Mouse (Mus musculus) kidney, embryonic 15.5 days (tissue): Measurements from ENCODE around the gene Rad23a. TPM values are rescaled to one million over a fixed set of nuclear protein-coding genes. Genes with fewer than 3 reads are reported as not detected.

ENCODE experiments used
- ATAC-seq: fragments of 200-750 bp; cut with Nextera tagmentation; replicated peaks from 2 replicates; pipeline ENCODE4 v1.8.0; 2017; ENCODE audit warnings: moderate TSS enrichment; ENCODE audit not compliant: low FRiP score
- H3K27ac ChIP-seq: fragments of 300-500 bp; sonication (generic); 2 replicates; pipeline ENCODE4 v1.5.1; 2015; ENCODE audit warnings: mild to moderate bottlenecking, inconsistent platforms
- H3K27me3 ChIP-seq: fragments of 300-500 bp; sonication (generic); 2 replicates; pipeline ENCODE4 v1.6.1; 2015; ENCODE audit warnings: inconsistent platforms
- H3K36me3 ChIP-seq: fragments of 300-500 bp; sonication (generic); 2 replicates; pipeline ENCODE4 v1.6.1; 2015; ENCODE audit warnings: inconsistent platforms
- H3K4me1 ChIP-seq: fragments of 300-500 bp; sonication (generic); 2 replicates; pipeline ENCODE4 v1.6.1; 2015; ENCODE audit warnings: inconsistent platforms
- H3K4me2 ChIP-seq: fragments of 300-500 bp; sonication (generic); 2 replicates; pipeline ENCODE4 v1.6.1; 2015; ENCODE audit warnings: moderate library complexity, mild to moderate bottlenecking, inconsistent platforms
- H3K4me3 ChIP-seq: fragments of 300-500 bp; sonication (generic); replicated peaks from 2 replicates; pipeline ENCODE4 v1.5.1; 2015; ENCODE audit warnings: mild to moderate bottlenecking, inconsistent platforms
- H3K9ac ChIP-seq: fragments of 300-500 bp; sonication (generic); 2 replicates; pipeline ENCODE4 v1.6.1; 2015; ENCODE audit warnings: mild to moderate bottlenecking, inconsistent platforms
- H3K9me3 ChIP-seq: fragments of 300-500 bp; sonication (generic); replicated peaks from 2 replicates; pipeline ENCODE4 v1.6.1; 2016; ENCODE audit warnings: inconsistent platforms
- WGBS: fragments of 180-500 bp; shearing (Covaris S2); methylation state at CpG from one replicate; pipeline ENCODE4 v1.1.7; 2015; ENCODE audit warnings: mixed read lengths; 5-methylcytosine and 5-hydroxymethylcytosine counted together
- microRNA-seq: library from miRNA; unstranded; fragments of <30 nt; microRNA quantifications from one replicate; pipeline ENCODE4, GENCODE M21; 2016
- polyA plus RNA-seq: library from polyadenylated mRNA; unstranded; fragments of >200 nt; fragmentation: Nextera tagmentation; extraction: Ambion mirVana; gene quantifications from 2 replicates; pipeline ENCODE4 v1.2.1, GENCODE M21; 2015

The Rad23a gene
- polyA plus RNA-seq, 1 experiment from 2014 or later, result 122 TPM

DNA sequence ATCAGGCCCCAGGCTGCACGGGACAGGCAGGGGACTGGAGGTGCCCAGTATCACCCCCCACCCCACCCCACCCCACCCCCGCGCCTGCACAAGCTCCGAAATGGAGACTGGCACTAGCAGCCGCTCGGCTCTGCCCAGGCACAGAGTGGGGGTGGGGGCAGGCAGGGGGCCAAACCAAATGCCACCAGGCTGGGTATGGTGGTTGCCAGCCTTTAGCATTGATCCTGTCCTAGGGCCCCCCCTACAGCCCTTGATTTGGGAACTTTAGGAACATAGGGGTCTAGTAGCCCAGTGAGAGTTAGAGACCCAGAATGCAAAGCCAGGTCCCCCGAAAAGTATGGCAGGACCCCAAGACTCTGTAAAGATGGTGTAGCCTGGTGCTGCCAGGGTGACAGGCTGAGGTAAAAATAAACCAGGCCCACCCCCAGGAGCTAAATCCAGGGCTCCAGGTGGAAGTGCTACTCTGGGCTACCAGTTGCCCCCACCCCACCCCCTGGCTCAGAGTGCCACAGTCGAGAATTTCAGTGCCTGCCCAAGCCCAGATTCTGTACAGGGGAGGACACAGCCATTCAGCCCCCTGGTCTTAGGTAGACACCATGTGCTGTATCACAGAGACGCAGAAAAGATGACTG is 50.5 kb downstream of the Rad23a start:
- no peak overlapping the region for H3K4me3 ChIP-seq
- no peak overlapping the region for H3K4me2 ChIP-seq
- no peaks in the 10 kb centered on the region for H3K36me3 ChIP-seq
- ATAC-seq, result no peak
- no peak overlapping the region for H3K27ac ChIP-seq
- peaks cover 99% of the 10 kb centered on the region for H3K27me3 ChIP-seq
- WGBS, result 79% methylated on average over 9 of the region's 9 CpGs
- no peak overlapping the region for H3K9ac ChIP-seq
- no peaks in the 10 kb centered on the region for H3K9me3 ChIP-seq
- H3K4me1 ChIP-seq, result peaks cover 40% of the 10 kb centered on the region

DNA sequence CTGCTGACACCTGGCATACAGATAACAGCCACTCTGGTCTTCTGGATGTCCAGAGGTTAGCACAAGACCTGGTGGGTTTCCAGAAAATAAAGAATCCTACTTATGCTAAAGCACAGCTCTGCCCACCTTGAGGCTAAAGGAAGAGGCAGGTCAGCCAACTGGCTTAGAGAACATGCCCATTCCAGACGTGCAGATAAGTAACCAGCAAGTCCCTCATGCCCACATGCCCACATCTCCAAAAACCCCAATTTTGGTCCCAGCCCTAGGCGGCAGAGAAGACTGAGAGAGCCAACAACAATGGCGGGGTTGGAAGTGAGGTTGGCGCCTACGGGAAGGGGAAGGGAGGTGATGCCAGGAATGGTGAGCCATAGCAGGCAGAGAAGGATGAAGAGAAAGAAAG is 51.1 kb downstream of the Rad23a start:
- H3K27ac ChIP-seq, result no peak overlapping the region
- H3K4me3 ChIP-seq, result no peak overlapping the region
- no peak for ATAC-seq
- no peaks in the 10 kb centered on the region for H3K9me3 ChIP-seq
- peaks cover 41% of the 10 kb centered on the region for H3K4me1 ChIP-seq
- WGBS, result 52% methylated on average over 5 of the region's 5 CpGs
- H3K9ac ChIP-seq, result no peak overlapping the region
- no peaks in the 10 kb centered on the region for H3K36me3 ChIP-seq
- no peak overlapping the region for H3K4me2 ChIP-seq
- H3K27me3 ChIP-seq, result peaks cover 99% of the 10 kb centered on the region

DNA sequence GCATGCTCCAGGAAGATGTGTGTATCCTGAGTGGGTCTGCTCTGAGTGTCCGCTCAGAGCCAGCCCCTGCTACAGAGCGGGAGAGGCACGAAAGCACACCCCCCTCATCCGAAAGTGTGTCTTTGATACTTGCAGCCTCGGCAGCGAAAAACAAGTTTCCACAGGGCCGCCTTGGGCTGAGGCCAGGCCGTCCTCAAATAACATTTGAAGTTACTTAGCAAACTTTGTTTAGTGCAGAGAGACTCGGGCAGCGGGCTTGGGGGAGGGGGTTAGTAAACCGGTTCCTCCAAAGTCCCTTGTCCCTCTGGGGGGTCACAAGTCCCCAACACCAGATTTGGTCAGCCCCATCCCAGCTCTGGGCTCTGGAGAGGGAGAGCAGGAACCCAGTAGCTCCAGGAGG is 51.6 kb downstream of the Rad23a start:
- 12% methylated on average over 11 of the region's 11 CpGs for WGBS
- H3K4me2 ChIP-seq, result no peak overlapping the region
- H3K27ac ChIP-seq, result no peak overlapping the region

DNA sequence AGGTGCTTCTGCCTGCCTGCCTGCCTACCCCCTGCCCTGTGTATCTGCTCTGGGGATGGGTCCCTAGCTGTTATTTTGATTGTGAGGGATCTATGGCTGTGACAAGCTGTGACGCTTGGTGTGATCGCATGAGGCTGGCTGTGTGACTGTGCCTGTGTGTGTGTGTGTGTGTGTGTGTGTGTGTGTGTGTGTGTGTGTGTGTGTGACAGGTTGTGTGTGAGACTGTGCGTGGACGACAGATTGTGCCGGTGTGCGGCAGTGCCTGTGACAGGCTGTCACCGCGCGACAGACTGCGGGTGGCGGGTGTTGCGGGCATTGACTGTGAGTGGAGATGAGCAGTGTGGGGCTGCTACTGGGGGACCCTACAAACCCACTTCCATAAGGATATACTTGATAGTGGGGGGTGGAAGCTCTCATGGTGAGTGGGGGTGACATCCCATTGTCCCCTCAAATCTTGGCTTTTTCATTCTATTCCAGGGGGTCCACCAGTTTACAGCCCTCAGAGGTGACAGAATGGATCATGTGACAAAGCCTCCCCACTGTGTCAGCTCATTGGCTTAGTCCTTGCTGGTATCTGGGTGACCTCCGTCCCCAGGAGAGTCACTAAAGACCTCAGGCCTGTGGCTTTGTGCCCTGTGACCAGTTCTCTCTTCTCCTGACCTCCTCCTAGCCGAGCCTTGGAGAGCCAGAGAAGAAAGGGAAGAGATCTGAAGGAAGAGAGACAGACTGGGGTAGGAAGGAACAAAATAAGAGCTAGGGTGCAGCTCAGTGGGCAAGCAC is 52.8 kb downstream of the Rad23a start:
- 22% methylated on average over 14 of the region's 14 CpGs for WGBS
- H3K4me2 ChIP-seq, result no peak overlapping the region
- H3K27ac ChIP-seq, result no peak overlapping the region
- H3K4me1 ChIP-seq, result peaks cover 35% of the 10 kb centered on the region
- no peak overlapping the region for H3K4me3 ChIP-seq
- ATAC-seq, result no peak
- H3K9ac ChIP-seq, result no peak overlapping the region
- H3K27me3 ChIP-seq, result peaks cover 99% of the 10 kb centered on the region
- no peaks in the 10 kb centered on the region for H3K36me3 ChIP-seq
- H3K9me3 ChIP-seq, result no peaks in the 10 kb centered on the region

More for the DNA sequence above, 51.6 kb downstream of the Rad23a start:
- no peak overlapping the region for H3K4me3 ChIP-seq
- H3K36me3 ChIP-seq, result no peaks in the 10 kb centered on the region
- H3K9me3 ChIP-seq, result no peaks in the 10 kb centered on the region
- no peak overlapping the region for H3K9ac ChIP-seq
- no peak for ATAC-seq
- H3K4me1 ChIP-seq, result peaks cover 40% of the 10 kb centered on the region
- peaks cover 99% of the 10 kb centered on the region for H3K27me3 ChIP-seq

DNA sequence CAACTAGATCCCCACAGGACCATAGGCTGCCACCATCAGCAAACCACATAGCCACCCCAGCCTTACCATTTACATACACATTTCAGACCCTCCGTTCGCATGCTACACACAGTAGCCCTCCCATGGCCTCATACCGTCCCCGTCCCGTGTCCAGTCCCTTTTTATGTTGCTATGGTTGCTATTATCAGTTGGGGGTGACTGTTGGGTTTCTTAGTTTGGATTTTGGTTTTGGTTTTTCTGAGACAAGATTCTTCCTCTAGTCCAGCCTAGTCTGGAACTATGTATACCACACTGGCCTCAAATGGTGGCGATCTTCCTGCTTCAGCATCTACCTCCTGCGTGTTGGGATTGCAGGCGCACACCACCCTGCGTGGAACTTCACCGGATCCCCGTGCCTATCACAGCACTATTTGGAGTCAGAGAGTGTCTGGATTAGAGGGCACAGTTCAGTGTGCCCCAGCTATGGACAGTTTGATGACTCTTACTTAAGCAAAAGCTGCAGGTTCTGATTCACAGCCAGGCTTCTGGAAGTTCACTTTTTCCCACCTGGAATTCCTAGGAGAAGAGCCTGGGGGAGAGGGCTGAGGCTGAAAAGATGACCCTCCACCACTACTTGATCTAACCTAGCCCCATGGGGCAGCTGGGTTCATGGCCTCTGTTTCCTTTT is 53.5 kb downstream of the Rad23a start:
- WGBS, result 10% methylated on average over 11 of the region's 11 CpGs
- peak overlapping the region; percentile 12; the same call in 1 of the 2 replicates for H3K4me3 ChIP-seq
- no peaks in the 10 kb centered on the region for H3K9me3 ChIP-seq
- peaks cover 99% of the 10 kb centered on the region for H3K27me3 ChIP-seq
- no peak for ATAC-seq
- H3K9ac ChIP-seq, result no peak overlapping the region
- H3K4me2 ChIP-seq, result peak overlapping the region; percentile 35; the same call in 1 of the 2 replicates
- no peak overlapping the region for H3K27ac ChIP-seq
- no peaks in the 10 kb centered on the region for H3K36me3 ChIP-seq
- peaks cover 35% of the 10 kb centered on the region for H3K4me1 ChIP-seq

DNA sequence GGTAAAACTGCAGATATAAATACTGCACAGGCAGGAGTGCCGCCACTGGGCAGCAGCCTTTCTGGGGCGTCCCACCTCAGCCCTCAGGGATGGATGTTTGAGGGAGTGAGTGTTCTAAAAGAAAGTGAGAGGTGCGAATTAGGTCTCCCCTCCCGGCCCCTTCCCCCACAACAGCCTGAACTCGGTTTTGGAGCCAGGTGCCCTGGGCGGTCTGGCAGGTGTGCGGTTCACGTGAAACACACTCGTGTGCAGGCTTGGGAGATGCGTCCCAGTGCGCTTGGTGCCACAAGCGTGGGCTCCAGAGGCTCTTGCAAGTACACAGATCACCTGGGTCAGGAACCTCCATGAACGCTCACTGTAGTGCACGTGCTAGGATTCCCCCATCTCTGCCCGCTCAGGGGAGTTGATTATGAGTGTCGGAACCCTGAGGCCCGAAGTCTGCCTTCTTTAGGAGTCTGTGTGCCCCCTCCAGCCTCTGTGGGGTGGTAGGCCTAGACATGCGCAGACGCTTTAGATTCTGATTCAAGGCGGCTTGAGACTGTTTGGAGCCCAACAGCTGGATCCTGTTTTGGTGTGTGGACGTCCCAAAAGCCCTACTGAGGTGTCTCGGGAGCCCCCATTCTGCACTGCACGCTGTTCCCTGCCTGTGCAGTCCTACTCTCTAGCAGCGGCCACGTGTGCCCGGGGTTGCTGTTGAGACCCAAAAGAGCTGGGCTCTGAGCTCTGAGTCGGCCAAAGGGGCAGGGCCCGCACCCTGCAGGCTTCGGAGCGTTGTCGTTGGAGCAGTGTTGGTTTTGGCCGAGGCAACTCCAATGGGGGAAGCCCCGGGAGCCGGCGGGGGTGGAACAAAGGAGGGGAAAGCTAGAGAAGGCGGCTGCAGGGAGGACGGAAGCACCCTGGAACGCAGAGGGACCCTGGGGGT is 54.4 kb downstream of the Rad23a start:
- Histone ChIP-seq H3K27ac (no peak overlapping the region), H3K4me3 (peak overlapping the region; percentile 12; the same call in 1 of the 2 replicates), H3K9me3 (no peaks in the 10 kb centered on the region), H3K27me3 (peaks cover 100% of the 10 kb centered on the region), H3K4me2 (peak overlapping the region; percentile 35), H3K9ac (no peak overlapping the region), H3K36me3 (no peaks in the 10 kb centered on the region), H3K4me1 (peaks cover 38% of the 10 kb centered on the region)
- peak; percentile 37; the same call in 1 of the 2 replicates for ATAC-seq
- WGBS, result 5% methylated on average over 38 of the region's 38 CpGs

DNA sequence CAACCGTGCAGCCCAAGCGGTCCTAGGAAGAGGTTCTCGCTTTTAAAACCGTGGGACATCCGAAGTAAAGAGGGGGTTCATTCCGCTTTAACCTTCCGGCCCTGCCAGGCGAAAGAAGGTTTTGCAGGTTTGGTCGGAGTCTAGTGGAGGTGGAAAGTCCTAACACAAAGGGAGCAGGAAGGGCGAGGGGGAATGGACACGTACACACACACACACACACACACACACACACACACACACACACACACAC is 55.0 kb downstream of the Rad23a start:
- 14% methylated on average over 11 of the region's 11 CpGs for WGBS
- Histone ChIP-seq H3K9ac (no peak overlapping the region), H3K9me3 (no peaks in the 10 kb centered on the region), H3K27me3 (peaks cover 100% of the 10 kb centered on the region), H3K4me2 (no peak overlapping the region), H3K27ac (no peak overlapping the region), H3K36me3 (no peaks in the 10 kb centered on the region), H3K4me3 (0 out of 2 replicates have a peak overlapping the region, but pooled peaks have one; percentile 5), H3K4me1 (peaks cover 36% of the 10 kb centered on the region)
- no peak for ATAC-seq

DNA sequence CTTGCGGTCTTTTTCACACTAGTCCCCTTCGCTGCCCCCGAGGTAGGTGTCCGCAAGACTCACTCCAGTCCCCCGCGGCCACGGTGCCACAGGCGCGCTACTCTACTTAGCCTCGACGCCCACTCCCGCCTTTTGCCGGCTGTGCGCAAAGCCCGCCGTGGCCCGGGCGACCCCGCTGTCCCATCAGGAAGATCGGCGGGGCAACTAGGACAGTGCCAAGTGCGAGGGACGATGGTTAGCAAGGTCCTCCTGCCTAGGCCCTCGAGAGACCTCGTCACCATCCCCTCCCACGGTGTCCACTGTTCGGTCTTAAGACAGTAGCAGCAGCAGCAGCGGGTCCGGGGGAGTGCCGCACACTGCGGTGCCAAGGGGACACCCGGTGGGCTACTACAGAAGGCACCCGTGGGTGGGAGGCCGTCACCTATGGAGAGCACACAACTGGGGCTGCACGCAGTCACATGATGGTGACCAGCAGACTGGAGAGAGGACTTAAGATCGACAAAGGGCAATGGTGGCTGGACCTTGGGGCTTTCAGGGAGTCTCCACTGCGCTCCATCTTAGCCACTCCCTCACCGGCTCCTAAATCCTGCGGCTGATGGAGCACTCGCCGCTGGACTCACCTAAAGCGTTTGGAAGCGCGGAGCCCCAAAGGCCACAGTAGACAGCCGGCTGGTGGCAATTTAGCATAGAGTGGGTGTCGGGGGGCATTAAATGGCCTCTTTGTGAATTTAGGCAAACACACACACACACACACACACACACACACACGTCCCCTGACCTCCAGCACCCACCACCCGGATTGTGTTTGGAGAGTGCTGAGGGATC is 55.6 kb downstream of the Rad23a start:
- Histone ChIP-seq H3K4me3 (peak overlapping the region; percentile 5), H3K9me3 (no peaks in the 10 kb centered on the region), H3K36me3 (no peaks in the 10 kb centered on the region), H3K9ac (no peak overlapping the region), H3K4me1 (peaks cover 40% of the 10 kb centered on the region), H3K27me3 (peaks cover 100% of the 10 kb centered on the region), H3K27ac (no peak overlapping the region), H3K4me2 (peak overlapping the region; percentile 28; the same call in 1 of the 2 replicates)
- 4% methylated on average over 48 of the region's 48 CpGs for WGBS
- no peak for ATAC-seq

Small RNAs within 50 kb of the gene (microRNA-seq; reads per million reads assigned to microRNA genes)
- 1.6 reads per million, percentile 4 among the genes with 10 or more reads in this experiment for gene Mir7069

Other genes starting within 250 kb of the Rad23a start
- 73.4 and 80.3 TPM in 2 replicates for gene Ier2, start 177.8 kb downstream of the Rad23a start, polyA plus RNA-seq
- 68.7 and 73.8 TPM in 2 replicates for gene Trmt1, start 154.4 kb downstream of the Rad23a start, polyA plus RNA-seq
- gene Nacc1, start 152.8 kb downstream of the Rad23a start, polyA plus RNA-seq, result 23.9 and 25.6 TPM in 2 replicates
- 7.6 and 7.8 TPM in 2 replicates for gene Lyl1, start 139.2 kb downstream of the Rad23a start, polyA plus RNA-seq
- 1.9 and 2.3 TPM in 2 replicates for gene G430095P16Rik, start 117.7 kb downstream of the Rad23a start, polyA plus RNA-seq
- 14.2 and 15.5 TPM in 2 replicates for gene Nfix, start 40.3 kb downstream of the Rad23a start, polyA plus RNA-seq
- gene Dand5, start 17.8 kb downstream of the Rad23a start, polyA plus RNA-seq, result 6.3 and 7.0 TPM in 2 replicates
- 52.6 and 53.0 TPM in 2 replicates for gene Gadd45gip1, start 9.1 kb downstream of the Rad23a start, polyA plus RNA-seq
- gene Calr, start 6.3 kb upstream of the Rad23a start, polyA plus RNA-seq, result 1,039 and 1,041 TPM in 2 replicates
- gene Farsa, start 16.3 kb upstream of the Rad23a start, polyA plus RNA-seq, result 102 and 103 TPM in 2 replicates
- gene Syce2, start 31.4 kb upstream of the Rad23a start, polyA plus RNA-seq, result 66.5 and 70.3 TPM in 2 replicates
- 49.8 and 51.2 TPM in 2 replicates for gene Gcdh, start 53.3 kb upstream of the Rad23a start, polyA plus RNA-seq
- 3.4 and 7.2 TPM in 2 replicates for gene Klf1, start 61.3 kb upstream of the Rad23a start, polyA plus RNA-seq
- gene Dnase2a, start 67.9 kb upstream of the Rad23a start, polyA plus RNA-seq, result 8.3 and 8.6 TPM in 2 replicates
- gene Mast1, start 96.7 kb upstream of the Rad23a start, polyA plus RNA-seq, result 0.40 and 0.48 TPM in 2 replicates
- gene Rtbdn, start 106.3 kb upstream of the Rad23a start, polyA plus RNA-seq, result 0.45 and 0.49 TPM in 2 replicates
- not detected in 2 replicates for gene Gm49661, start 128.8 kb upstream of the Rad23a start, polyA plus RNA-seq
- 808 and 824 TPM in 2 replicates for gene Prdx2, start 128.9 kb upstream of the Rad23a start, polyA plus RNA-seq
- gene Rnaseh2a, start 129.1 kb upstream of the Rad23a start, polyA plus RNA-seq, result 125 and 129 TPM in 2 replicates
- 9.6 TPM in 2 replicates for gene Junb, start 138.1 kb upstream of the Rad23a start, polyA plus RNA-seq
- gene Hook2, start 149.9 kb upstream of the Rad23a start, polyA plus RNA-seq, result 25.3 and 27.0 TPM in 2 replicates
- gene Best2, start 173.9 kb upstream of the Rad23a start, polyA plus RNA-seq, result 0.10 TPM in 1 of 2 replicates, not detected in the other
- 133 and 143 TPM in 2 replicates for gene Asna1, start 184.6 kb upstream of the Rad23a start, polyA plus RNA-seq
- 119 and 120 TPM in 2 replicates for gene Trir, start 186.2 kb upstream of the Rad23a start, polyA plus RNA-seq
- 25.8 and 30.0 TPM in 2 replicates for gene Tnpo2, start 196.2 kb upstream of the Rad23a start, polyA plus RNA-seq
- 28.9 and 32.1 TPM in 2 replicates for gene Fbxw9, start 219.4 kb upstream of the Rad23a start, polyA plus RNA-seq
- 0.66 and 0.82 TPM in 2 replicates for gene Gm5741, start 227.3 kb upstream of the Rad23a start, polyA plus RNA-seq
- gene Dhps, start 231.1 kb upstream of the Rad23a start, polyA plus RNA-seq, result 68.8 and 72.3 TPM in 2 replicates
- gene Wdr83os, start 240.1 kb upstream of the Rad23a start, polyA plus RNA-seq, result 141 TPM in 2 replicates
- 43.3 and 45.1 TPM in 2 replicates for gene Wdr83, start 240.6 kb upstream of the Rad23a start, polyA plus RNA-seq
- 39.2 and 41.5 TPM in 2 replicates for gene Man2b1, start 242.6 kb upstream of the Rad23a start, polyA plus RNA-seq